Mouse (Mus musculus): ENCODE results near the gene Prrg1.

DNA sequence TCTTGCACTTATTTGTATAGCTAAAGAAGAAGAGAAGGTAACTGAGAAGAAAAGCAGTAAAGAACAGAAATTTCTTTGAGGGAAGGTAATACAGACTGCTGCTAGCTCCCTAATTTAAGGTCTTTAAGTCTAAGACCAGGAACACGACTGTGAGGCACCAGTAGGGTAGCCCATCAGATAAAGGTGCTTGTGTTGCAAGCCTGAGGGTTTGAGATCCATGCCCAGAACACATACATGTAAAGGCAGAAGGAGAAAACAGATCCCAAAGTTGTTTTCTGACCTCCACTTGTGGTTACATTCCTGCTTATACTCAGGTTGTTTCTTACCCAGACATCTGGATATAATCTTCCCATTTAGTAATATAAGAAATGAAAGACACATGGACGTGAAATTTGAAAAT, 20.2 kb downstream of the Prrg1 start:
- TF ChIP-seq TAL1 (conservative IDR thresholded peaks at IDR 0.05; ENCODE audit: low read depth, low read length) (no peak), CTCF (IDR thresholded peaks at IDR 0.05; ENCODE audit: low read depth, low read length) (no peak), GATA1 (IDR thresholded peaks at IDR 0.05; ENCODE audit: borderline replicate concordance, low read length) (no peak), POLR2AphosphoS5 (IDR thresholded peaks at IDR 0.05; ENCODE audit: insufficient replicate concordance, low read depth, low read length) (no peak), GATA2 (IDR thresholded peaks at IDR 0.05; ENCODE audit: borderline replicate concordance, low read depth, low read length) (no peak)
